Mouse (Mus musculus) mouse embryonic stem cell (cell line): ENCODE measurements at regions not wholly inside any gene's neighbourhood (a gene's known extent, or its start where the extent isn't known, plus 50 kb on each side); places are given as distances from the start of the nearest gene placed in this dataset.

ENCODE experiments used
- in situ Hi-C, 2 experiments: fragments of 300-500 bp; cut with MboI; formaldehyde crosslinking; loops; 1 replicate in 1 of 2; 3 replicates in 1 of 2; pipeline ENCODE4 v1.14.3; 2019 to 2020; ENCODE audit warnings: low sequenced_read_pairs in 2 of 2, low pct_unique_long_range_greater_than_20kb in 1 of 2, mixed read lengths in 1 of 2; ENCODE audit not compliant: unreplicated experiment in 1 of 2

DNA sequence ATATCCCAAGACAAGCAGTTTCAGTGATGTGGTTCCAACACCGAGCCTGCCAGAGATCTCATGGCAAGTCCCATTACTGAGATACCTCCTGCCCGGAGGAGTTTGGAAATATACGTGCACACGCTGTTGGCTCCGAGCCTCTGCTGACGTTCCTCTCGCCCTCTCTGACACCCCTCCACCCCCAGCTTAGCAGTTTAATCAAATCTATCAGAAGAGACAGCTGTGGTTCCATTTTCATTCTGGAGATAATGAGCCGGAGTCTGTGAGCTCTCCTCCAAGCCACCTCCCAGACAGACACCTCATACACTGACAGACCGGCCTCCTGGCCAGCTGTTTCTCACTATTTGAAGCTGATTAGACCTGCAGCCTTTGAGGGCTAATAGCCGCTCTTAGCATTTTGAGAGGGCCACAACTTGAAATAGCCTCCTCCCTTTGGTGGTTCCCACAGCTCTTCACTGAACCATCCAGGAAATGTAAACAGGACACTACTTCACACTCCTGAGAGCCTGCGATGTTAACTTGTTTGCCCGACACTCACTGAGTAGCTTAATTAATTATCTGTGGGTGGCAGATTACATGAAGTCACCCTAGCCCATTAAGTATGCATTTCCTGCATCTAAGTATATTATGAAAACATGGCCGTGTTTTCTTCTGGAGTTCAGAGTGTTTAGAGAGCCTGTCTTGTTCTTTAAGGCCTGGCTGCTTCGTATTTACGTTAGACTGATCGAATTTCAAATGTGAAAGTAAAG lies 180.3 kb upstream of the Lrig3 start:
- in situ Hi-C loops, result no loop called here

DNA sequence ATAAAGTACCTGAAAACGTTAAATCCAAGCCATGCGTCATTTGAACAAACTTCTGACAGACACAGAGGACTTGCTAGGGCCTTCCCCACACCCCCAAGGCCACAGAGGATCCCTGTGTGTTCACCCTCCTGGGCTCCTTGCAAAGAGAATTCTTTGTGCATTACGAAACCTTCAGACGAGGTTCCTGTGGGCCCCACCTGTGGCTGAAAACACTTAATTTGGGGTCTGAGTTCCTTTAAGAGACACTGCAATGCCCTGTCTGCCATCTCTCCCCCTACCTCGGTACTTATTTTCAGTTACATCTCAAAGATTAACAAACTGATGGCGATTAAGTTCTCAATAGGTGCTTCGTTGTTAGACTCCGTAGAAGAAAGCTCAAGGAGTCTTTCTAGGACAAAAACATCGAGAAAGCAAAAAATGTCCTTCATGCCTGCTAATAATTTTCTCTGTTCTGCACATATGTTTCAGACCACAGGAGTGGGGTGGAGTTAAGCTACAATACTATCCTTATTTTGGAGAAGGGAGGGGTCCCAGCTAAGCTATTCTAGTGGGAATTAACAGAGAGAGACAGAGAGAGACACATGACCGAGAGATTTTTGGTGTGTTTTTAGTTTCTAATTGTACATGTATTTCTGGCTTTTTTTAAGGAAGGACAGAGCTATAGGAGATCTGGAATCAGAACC lies 179.6 kb upstream of the Lrig3 start:
- in situ Hi-C loops, result no loop called here

DNA sequence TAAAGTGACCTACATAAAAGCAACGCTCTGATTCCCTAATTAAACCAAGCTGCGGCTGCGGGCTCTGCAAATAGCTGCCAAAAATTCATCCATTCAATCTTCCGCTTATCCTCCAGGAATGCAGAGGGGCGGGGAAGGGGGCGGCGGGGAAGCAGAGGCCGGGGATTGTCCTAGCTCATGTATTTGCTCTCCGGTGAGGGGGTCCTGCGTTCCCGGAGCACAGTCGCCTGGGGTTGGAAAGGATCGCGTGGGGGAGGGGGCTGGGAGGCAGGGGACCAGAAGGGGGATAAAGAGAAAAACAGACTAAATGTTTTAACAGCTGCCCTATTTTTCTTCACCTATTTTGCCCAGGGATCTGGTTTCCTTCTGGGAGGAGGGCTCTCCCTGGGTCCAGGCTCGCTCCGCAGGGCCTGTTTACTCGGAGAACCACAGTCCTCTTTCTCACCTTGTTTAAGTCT lies 179.1 kb upstream of the Lrig3 start:
- in situ Hi-C loops, result no loop called here

DNA sequence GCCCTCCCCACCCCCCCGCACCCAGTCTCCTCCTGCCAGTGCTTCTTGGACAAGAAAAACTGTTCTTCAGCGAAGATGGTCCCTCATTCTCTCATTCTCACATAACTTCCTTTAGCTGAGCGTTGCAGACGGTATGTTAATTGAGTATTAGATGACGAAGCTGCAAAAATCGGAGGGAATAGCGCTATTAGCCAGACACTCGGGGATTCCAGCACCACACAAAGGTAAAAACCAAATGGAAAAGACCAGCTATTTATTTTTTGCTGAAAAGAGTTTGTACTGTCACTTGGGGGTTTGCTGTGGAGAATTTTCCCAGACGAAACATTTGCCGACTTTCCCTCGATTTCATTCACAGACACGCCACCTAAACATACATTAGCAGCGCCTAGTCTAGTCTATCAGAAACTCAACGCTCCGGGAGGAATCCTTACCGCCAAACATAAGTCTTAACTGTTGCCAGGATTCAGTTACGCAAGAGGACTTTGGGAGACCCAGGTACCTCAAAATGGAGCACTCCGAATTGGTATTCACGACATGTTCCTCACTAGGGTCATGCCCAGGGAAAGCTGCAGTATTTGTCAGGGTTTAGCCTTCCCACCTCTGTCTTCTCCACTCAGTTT lies 178.4 kb upstream of the Lrig3 start:
- in situ Hi-C loops, result no loop called here

DNA sequence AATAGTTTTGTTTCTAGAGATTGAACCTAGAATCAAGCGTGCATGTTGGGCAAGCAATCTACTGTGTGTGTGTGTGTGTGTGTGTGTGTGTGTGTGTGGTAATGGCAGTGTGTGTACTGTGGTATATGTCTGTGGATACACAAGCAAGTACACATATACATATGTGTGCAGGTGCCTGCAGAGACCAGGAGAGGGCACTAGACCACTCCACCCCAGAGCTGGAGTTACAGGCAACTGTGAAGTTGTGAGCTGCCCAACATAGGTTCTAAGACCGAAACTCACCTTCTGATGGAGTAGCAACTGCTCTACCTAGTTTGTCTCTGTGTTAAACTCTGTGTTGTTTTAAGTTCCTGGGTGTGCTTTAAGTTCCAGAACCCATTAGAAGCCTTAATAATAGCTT lies 177.7 kb upstream of the Lrig3 start:
- in situ Hi-C loops, result no loop called here

DNA sequence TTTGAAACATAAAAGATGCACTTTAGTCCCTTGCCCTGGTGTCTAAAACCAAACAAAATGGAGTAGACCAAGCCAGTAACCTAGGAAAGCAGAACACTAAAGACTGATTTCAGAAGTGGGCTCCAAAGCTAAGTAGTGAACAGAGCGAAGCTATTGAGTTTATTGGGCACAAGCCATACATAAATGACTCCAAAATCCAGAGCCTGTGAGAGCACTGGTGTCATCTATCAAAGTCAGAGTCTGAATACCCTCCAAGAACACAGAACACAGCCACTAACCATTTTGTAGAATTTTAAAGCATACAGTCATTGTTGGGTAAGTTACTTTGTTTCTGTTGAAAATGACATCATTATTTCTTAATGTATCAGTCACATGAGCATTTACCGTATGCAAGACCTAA lies 175.0 kb upstream of the Lrig3 start:
- in situ Hi-C loops, result loop anchor here in 1 of 2 experiments (10.0 kb wide), 1 partner anchor 214 kb away; no protein-coding TSS in a partner anchor

DNA sequence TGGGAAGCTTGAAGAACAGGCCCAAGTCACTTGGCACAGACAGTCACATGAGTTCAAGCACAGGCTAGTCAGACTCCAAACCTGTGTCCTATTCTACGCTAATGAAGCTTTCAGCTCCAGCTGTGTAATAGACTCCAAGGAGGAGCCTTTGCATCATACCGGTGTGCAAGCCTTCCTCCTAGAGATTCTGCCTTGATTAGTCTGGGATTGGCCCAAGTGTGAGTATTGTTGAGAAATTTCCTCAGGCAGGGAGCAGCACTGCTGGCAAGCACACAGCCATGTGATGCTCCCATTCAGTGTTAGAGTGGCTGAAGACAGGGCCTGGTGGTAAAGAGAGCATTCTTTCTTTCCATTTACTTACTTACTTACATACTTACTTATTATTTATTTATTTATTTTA lies 171.5 kb upstream of the Lrig3 start:
- in situ Hi-C loops, result loop anchor here in 1 of 2 experiments (10.0 kb wide), 1 partner anchor 210 kb away; no protein-coding TSS in a partner anchor

DNA sequence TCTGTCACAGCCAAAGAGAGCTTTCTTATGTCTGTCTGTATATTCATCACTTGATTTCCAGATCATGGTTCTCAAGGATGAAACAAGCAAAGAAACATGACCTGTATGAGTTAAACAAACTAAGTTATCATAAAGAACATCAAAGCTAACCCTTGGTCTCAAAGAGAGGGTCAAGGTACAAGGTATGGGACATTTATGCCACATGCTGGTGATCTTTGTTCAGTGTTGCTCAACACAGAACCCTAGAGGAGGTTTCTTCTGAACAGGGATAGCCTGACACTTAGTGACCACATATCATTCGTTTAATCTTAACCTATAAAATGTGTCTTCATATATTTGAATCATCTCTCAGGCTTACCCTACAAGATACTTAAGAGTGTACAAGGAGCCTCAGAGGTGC lies 170.6 kb upstream of the Lrig3 start:
- in situ Hi-C loops, result loop anchor here in 1 of 2 experiments (10.0 kb wide), 1 partner anchor 209 kb away; no protein-coding TSS in a partner anchor

DNA sequence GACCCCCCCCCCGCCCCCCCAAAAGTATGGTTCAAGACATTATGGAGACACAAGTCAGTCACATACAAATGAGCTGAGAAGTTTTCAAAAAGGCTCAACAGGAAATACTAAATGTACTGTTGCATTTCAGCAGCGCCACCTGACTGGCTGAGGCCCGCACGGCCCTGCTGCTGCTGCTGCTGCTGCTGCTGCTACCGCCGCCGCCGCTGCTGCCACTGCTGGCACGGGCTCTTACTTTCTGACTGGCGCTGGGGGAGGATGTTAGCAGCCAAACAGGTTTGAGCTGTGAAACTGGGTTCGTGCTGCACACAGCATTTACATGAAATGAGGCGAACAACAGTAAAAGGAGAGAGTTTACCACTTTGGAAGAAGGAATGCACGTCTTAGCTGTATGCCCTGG lies 167.3 kb upstream of the Lrig3 start:
- in situ Hi-C loops, result loop anchor here in 1 of 2 experiments (10.0 kb wide), 1 partner anchor 206 kb away; no protein-coding TSS in a partner anchor

DNA sequence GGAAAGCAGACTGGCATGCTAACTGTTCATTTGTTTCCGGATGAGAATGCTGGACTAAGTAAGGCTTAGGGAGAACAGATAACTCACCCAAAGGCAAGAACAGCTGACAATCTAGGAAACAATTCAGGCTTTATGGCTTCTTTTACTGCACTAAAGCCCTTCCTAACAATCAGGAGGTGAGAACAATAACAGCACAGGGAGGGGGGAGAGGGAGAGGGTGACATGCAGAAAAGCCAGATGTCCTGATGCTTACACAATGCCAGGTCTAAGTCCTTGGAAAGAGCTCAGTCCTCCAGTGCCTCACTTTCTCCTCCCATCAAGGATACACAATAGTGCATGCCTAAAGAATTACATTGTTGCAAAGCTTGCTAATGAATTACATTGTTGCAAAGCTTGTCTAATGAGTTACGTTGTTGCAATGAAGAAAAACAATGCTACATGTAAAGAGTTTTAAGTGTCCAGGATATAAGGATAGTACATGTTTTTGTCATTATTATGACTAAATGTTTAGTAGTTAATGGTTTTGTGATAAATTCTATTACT lies 165.3 kb upstream of the Lrig3 start:
- in situ Hi-C loops, result no loop called here

DNA sequence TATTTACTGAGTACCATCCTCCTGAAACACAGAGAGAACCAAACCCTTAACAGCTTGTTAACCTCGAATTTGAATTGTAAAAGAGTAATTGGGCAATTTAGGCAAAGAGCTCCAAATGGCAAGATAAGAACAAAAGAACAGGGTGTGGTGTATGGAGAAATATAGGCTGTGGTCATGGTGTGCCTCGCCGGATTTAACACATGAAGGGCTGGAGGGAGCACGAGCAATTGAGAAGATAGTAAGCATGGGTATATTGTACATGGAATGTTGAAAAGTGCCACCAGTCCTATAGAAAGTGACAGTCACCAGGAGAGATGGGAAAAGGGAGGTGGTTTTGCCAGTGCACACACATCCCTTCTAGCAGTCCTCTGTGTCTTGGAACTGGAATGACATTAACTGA lies 164.5 kb upstream of the Lrig3 start:
- in situ Hi-C loops, result no loop called here

DNA sequence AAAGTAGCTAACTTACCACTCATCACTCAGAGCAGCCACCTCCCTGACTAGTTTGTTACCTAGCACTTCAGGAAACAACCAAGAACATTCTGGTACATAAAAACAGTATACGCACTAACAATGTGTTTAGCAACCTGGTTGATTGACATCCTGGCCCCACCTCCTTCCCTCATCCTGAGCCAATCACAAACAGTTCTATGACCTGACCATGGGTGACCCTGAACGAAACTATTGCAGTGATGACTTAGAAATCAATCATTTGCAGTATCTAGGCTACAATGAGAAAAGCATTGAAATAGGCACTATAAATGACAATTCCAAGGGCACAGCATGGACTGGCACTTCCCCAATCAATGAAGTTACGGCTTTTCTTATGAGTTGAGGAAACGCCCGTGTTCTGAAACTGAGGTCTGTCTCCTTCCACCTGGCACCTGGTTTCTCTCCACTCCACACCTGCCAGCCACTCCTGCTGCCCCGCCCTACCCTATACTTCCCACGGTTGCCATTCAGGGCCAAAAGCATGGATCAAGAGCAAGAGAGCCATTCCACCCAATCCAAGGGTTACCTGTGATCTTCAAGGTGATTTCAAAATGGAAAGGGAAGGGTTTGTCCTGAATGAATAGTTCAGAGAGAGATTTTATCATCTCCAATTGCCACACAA lies 162.9 kb upstream of the Lrig3 start:
- in situ Hi-C loops, result no loop called here

DNA sequence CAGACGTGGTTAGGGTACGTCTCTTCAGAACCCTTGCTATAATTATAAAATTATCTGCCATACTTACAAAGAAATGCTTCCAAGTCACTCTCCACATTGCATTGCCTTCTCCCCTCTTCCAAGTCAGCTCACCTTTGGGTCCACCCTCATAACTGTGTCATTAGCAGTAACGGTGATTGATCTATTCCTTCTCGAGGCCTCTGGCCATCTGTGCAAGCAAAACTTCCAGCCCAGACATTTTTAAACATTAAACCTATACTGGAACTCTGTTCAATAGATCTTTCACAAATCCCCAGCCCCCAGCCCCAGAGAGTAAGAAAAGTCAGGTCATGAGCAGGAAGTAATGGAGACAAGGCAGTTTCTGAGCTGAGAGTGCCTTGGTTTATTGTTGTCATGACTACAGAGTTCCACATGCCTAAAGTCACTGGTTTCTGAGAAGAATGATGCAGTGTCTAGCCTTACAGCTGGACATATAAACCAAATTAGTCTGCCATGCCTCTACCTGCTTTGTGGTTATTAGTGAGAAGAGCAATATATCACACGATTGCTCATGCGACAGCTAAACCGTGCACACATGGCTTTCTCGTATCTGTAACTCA lies 156.1 kb upstream of the Lrig3 start:
- in situ Hi-C loops, result no loop called here

DNA sequence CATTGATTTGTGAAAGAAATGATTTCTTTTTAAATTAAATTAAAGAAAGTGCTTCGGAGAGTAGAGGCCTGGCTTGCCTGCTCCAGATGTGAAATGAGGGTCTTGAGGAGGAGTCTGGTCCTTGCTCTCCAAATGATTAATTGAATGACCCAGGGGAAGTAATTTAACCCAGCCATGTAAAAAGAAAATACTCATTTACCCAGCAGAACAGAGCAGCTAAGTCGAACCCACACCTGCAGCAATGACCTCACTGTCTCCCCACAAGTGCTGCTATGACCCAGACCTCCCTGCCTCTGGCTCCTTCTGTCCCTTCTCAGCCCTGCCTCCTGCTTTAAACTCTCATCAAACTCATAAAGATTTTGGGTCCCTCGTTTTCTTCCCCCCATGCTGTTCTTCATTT lies 155.4 kb upstream of the Lrig3 start:
- in situ Hi-C loops, result no loop called here

DNA sequence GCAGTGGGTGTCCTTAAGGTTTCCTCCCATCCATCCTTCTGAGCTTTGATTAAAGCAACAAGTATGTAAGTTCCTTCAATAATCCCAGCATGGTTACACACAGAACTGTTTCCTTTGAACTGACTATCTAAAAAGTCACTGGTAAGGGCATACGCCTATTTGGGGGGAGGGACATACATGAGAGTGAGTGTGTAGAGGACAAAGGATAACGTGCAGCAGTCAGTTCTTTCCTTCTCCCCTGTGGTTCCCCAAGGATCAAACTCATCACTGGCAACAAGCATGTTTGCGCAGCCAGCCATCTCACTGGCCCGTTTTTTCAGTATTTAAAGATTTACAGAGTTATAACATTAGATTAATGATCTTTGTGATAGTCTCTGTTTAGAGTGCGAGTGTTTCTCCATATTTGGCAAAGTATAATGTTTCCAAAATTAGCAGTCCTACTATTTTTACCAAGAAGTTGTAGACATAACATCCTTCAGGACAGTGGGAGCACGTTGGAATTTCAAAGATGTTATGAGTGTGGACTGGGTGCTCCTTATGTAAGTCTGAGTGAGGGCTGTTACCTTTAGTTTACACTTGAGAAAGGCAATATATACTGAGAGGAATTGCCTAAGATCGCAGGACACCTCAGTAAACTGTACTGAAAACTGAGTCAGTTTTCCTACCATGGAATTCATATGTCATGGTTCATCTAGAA lies 151.6 kb upstream of the Lrig3 start:
- in situ Hi-C loops, result no loop called here

DNA sequence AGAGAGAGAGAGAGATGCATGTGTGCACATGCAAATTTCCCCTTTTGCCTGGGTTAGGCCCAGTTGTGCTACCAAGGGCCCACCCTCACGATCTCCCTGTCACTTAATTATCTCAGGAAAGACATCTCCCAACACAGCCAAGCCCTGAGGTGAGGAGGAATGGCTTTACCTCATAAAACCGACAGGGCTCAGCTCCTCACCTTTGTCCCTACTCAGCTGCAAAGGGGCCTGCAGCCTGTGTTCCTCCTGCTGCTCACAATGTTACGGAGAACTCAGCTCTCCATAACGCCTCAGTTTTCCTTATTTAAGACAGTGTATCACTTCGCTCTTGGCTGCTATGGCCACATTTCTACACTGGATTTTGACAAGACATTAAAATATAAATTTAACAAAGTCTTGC lies 133.8 kb upstream of the Lrig3 start:
- in situ Hi-C loops, result no loop called here

DNA sequence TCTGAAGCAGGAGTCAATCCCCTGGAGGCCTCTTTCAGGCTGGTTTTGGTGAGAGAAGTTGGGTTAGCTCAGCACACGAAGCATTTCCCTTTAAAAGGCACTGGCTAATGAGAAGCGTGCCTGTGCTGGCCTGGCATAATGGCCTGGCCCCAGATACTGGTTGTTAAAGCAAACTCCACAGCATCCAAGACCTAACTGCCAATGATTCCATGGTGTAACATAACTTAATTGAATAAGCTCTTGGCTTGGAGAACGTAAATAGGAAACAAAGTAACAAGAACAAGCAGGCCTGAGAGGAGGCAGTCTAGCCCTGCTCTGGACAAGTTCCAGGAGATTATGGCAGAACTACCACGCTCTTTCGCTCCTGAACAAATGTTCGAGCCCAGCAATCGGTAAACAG lies 133.2 kb upstream of the Lrig3 start:
- in situ Hi-C loops, result no loop called here

DNA sequence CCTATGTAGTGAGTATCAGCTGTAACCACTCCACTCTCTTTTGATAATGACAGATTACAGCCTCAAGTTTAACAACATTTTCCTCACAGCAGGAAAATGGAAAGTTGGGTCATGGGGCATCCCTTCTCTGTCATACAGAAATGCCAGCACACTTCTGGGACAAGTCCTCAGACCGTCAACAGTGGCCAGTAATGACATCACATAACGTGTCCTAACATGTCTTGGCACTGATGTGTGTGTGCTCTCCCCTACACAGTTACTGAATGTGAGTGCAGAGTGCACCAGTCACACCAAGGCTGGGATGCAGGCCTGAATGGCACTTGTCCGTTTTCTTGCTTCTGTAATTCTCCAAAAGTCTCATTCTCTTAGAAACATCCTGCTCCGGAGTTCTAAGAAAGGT lies 132.0 kb upstream of the Lrig3 start:
- in situ Hi-C loops, result no loop called here
